Mouse (Mus musculus) urinary bladder, adult 2 months (tissue): ENCODE data around the gene Slain1. TPM values are rescaled to one million over a fixed set of nuclear protein-coding genes. Genes with fewer than 3 reads are reported as not detected.
A peak's percentile ranks its signal among the peaks of the same experiment; 100 is the strongest.

Source experiments
- DNase-seq: peaks from one replicate; pipeline ENCODE4 v3.0.0; 2022; ENCODE audit warnings: low spot score
- polyA plus RNA-seq: library from polyadenylated mRNA; depleted of rRNA; stranded (reverse); fragments of >200 nt; gene quantifications from 2 replicates; pipeline ENCODE4 v1.2.3, GENCODE M21; 2012; rRNA removed

Slain1 gene
- 1.0 and 1.1 TPM in 2 replicates for polyA plus RNA-seq

GRCm38 (mm10) chr14:103649896-103650334, at the start of gene Slain1:
Gene Slain1, plus strand, starts transcription at chr14:103650228.
- peak; percentile 41 for DNase-seq

DNA sequence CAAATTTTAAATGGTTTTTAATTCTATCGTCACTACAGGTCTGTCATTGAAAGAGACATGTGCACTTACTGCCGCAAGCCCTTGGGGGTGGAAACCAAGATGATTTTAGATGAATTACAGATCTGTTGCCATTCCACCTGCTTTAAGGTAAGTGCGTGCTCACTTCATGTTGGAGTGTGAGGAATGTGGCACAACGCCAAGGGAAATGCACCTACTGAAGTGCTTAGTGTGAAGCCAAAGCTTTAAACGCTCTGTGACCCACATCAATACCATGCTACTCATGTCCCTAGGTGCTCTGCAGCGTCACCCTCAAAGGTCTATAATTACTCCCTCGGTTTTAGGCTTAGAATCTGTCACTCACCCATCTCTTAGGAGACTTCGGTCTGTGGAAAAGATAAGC, 42.0 kb upstream of the Slain1 start:
- no peak for DNase-seq

DNA sequence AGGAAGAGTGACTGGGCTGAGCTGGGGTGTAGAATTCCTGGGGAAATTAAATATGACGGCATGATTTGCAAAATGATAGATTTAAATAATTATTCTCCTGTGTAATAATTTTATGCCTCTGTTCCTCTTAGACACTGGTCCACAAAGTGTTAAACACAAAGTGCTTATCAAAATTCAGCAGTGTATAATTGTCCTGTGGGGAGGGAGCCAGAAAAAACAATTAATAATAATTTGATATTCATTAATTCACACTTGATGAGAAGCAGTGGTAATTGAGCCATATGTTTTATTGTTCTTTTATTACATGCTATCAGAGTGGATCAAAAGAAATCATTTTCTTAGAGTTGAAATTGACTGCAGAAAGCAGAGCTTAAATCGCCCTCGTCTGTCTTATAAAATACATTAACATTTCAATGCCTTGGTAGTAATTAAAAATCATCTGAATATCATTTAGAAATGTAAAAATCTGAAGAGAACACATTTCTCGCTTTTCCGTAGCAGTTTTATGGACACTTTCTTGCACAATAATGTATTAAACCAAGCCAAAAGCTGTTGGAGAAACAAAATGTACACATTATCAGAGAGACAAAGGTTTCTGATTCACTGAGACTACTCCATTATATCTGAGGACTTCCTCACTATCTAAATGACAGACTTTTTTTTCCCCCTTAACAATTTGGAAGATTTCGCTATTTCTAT, 36.3 kb upstream of the Slain1 start:
- no peak for DNase-seq

DNA sequence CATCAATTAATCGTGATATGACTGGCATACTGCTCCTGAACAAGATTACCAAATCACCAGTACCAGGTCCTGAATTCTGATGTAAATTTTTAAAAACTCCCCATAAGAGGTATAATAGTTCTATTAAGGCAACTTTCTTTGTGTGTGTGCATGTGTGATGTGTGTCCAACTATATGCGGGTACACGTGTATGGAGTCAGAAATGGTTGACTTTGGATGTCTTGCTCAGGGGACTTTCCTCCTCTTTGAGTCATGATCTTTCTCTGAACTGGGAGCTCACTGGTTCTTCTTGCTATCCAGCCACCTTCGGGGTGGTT, 35.8 kb upstream of the Slain1 start:
- DNase-seq = no peak

- DNase-seq = no peak
Measured at GRCm38 (mm10) chr14:103619756-103620155, 30.3 kb upstream of the Slain1 start.

- DNase-seq = no peak
Measured at GRCm38 (mm10) chr14:103621207-103621606, 28.8 kb upstream of the Slain1 start.

- DNase-seq = no peak
Measured at GRCm38 (mm10) chr14:103626100-103626499, 23.9 kb upstream of the Slain1 start.

DNA sequence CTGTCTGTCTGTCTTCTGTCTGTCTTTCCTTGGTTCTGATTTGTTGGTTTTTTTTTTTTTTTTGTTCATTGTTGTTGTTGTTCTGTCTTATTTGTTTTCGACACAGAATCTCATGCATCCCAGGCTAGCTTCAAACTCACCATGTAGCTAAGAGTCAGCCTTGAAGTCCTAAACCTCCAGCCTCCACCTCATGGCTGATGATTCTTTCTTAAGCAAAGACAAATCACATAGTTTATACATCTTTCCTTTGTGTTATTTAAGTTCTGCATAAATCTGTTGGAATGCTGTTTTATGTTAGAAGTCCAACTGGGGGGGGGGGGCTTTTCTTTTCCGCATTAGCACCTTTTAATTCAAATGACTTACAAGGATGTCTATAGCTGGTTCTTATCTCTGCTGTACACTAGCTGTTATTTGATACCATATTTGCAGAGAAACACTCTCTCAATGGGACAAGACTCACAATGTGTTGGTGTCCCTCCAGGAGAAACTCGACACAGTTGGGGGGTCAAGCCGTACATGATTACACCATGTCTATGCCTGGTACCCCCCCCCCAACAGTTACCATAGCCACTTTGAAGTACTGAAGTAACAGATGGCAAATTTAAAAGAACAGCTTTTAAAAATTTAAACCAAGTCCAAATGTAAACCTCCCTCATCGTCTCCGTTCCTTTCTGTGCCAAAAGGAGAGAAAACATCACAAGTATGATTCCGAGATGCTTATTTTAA, 20.2 kb upstream of the Slain1 start:
- DNase-seq = no peak

DNA sequence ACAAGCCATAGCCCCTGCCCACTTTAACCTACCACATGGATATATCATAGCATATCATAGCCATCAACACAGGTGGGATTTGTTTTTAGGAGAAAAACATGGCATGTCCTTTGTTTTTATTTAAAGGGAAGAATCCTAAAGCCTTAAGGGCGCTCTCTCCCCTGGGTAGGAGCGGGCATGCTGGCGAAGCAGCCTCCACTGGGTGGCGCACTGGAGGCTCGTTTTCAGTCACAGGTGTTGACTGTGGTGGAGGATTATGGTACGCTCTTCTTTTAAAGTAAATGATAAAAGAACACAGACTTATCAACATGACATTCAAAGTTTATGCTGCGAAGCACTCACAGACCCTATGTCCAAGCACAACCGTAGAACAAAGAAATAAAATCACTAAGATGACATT, 19.5 kb upstream of the Slain1 start:
- no peak for DNase-seq

DNA sequence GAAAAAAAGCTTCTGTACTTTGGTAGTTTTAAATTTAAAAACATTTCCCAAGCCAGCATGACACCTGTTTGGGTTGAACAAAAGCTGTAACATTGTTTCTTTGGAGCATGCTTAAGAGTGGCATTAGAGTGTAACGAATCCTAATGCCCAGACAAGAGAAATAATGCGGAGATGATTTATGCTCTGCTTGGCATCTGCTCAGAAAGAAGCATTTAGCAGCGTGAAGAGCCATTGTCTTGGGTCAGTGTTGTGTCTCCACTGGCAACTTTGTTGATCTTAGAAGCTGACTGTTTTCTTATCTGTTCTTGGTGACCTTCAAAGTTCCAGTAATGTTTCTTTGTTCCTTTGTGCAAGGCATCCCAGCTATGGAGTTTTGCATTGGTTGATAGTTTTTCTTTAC, 6.1 kb upstream of the Slain1 start:
- no peak for DNase-seq

DNA sequence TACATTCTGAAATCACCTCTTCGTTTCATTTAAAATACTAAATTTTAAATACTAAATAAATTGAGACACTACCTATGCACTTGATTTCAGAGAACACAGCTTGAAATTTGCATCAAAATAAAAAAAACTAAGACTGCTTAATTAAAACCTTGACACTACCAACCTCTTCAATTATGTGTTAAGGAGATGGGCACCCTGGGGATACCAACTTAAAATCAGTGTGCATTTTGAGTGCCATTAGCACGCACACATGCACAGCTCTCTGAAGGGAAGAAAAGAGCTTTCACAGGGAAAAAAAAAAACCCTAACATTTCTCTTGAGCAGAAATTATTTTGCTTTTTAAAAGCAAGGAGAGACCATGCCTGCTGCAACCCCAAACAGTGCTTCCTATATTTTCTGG, 2.0 kb upstream of the Slain1 start:
- no peak for DNase-seq

DNA sequence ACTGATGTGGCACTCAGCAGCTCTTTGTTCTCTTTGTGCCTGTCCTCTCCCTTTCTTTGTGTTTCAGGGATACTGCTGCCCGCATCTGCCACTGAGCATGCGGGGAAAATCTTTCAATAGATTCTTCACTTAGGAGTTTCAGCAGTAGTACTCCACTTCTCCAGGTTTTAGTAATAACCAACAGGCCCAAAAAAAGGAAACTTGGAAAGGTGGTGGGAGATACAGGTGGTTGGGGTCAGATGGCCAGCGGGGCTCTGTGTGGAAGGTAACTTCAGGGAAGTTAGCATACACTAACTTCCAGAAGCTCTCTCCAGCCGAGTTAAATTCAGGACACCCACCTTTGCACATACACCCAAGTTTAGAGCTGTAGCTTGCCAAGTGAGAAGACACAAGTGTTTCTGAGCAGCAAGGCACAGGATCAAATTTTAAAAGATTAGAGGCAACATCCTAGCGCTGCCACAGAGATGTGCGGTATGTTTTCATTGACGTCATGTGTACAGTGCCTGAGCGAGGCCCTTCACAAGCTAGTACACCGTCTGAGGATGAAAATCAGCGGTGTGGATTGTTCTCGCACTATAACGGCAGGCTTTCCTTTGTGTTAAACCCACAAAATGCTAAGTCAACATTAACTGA, 1.3 kb upstream of the Slain1 start:
- DNase-seq = no peak

DNA sequence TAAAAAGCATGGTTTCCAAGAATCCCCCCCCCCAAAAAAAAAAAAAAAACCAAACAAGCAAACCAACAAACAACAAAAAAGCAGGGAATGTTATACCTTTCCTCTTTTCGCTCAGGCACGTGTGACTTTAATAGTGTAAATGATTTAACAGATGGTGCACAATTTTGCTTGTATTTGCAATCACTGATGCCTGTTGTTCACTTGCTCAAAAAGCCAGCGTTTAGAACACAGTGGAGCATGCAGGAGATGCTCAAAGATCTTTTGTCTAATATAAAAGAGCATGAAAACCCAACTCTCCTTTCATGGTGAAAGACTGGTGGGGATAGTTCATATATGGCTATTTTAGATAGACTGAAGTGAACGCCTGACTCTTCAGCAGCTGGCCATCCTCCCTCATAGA, 726 bp upstream of the Slain1 start:
- no peak for DNase-seq

DNA sequence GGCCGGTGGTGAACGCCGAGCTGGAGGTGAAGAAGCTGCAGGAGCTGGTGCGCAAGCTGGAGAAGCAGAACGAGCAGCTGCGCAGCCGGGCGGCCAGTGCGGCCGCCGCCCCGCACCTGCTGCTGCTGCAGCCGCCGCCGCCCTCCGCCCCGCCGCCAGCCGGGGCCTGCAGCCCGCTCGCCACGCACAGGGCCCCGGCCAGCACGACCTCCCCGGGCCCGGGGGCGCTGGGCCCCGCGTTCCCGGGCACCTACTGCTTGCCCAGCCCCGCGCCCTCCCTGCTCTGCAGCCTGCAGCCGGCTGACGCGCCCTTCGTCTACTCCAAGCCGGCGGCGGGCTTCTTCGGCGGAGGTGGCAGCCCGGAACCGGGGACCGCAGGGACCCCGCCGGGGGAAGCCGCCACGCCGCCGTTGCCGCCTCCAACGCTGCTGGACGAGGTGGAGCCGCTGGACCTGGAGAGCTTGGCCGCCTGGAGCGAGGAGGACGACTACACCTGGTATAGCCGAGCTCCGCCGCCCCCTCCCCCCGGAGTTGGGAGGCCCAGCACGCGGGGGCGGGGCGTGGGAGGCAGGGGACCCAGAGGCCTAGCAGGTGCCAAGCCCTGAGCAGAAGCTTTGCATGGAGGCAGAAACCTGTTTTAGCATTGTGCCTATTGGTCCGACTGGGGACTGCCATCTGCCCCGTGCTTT, 529 bp downstream of the Slain1 start:
- DNase-seq = peak; percentile 33

- DNase-seq = no peak
Measured at GRCm38 (mm10) chr14:103651106-103651505, 1.1 kb downstream of the Slain1 start.

GRCm38 (mm10) chr14:103651562-103651961, 1.5 kb downstream of the Slain1 start:
- DNase-seq = no peak

- no peak for DNase-seq
Measured at GRCm38 (mm10) chr14:103652524-103652923, 2.5 kb downstream of the Slain1 start.

- DNase-seq = no peak
Measured at GRCm38 (mm10) chr14:103653800-103654199, 3.8 kb downstream of the Slain1 start.

- DNase-seq = no peak
Measured at GRCm38 (mm10) chr14:103655448-103655847, 5.4 kb downstream of the Slain1 start.

- DNase-seq = no peak
Measured at GRCm38 (mm10) chr14:103657876-103658275, 7.8 kb downstream of the Slain1 start.

GRCm38 (mm10) chr14:103663026-103663425, 13.0 kb downstream of the Slain1 start:
- no peak for DNase-seq

DNA sequence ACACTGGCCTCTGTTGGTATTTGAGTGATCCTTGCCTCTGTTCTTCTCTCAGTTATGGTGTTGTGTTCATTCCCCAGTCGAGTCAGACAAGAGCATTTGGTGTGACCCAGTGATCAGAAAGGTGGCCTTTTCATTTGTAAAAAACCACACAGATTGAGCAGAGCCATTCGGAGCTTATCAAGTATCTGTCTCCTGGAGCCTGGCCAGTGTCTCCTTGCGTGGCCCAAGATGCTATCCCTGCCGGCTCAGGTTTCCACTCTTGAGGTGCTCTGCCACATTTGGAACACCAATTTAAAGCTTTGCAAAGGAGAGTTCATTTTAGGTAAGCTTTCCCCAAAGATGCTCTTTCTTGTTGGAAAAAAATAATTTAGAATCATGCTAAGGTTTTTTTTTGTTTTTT, 14.4 kb downstream of the Slain1 start:
- no peak for DNase-seq
